Mouse (Mus musculus) CH12.LX (cell line): ENCODE results near the gene Sypl2.

Source experiments
- CTCF ChIP-seq, 2 experiments: IDR thresholded peaks in 1 of 2; conservative IDR thresholded peaks in 1 of 2; 2 replicates each; pipeline ENCODE4 v1.5.1; 2011 to 2012; ENCODE audit warnings: low read depth in 2 of 2, low read length in 2 of 2, improper control_type of control experiment in 1 of 2, inconsistent platforms in 1 of 2, mild to moderate bottlenecking in 1 of 2, moderate library complexity in 1 of 2
- EP300 ChIP-seq: IDR thresholded peaks from 2 replicates; pipeline ENCODE4 v1.6.1; 2011; ENCODE audit warnings: low read length, improper control_type of control experiment
- JUND ChIP-seq: conservative IDR thresholded peaks from 2 replicates; pipeline ENCODE4 v1.6.1; 2011; ENCODE audit warnings: low read depth, low read length, improper control_type of control experiment
- MAFK ChIP-seq: IDR thresholded peaks from 2 replicates; pipeline ENCODE4 v1.6.1; 2011; ENCODE audit warnings: low read length, improper control_type of control experiment; ENCODE audit not compliant: insufficient replicate concordance
- MEF2A ChIP-seq: IDR thresholded peaks from 2 replicates; pipeline ENCODE4 v1.6.1; 2014; ENCODE audit warnings: low read depth, mild to moderate bottlenecking, inconsistent platforms, low read length, improper control_type of control experiment, borderline replicate concordance
- MXI1 ChIP-seq: IDR thresholded peaks from 2 replicates; pipeline ENCODE4 v1.6.1; 2011; ENCODE audit warnings: mild to moderate bottlenecking, low read depth, low read length, improper control_type of control experiment
- MYC ChIP-seq: IDR thresholded peaks from 2 replicates; pipeline ENCODE4 v1.6.1; 2011; ENCODE audit warnings: low read depth, mild to moderate bottlenecking, improper control_type of control experiment, low read length
- PAX5 ChIP-seq: IDR thresholded peaks from 2 replicates; pipeline ENCODE4 v1.6.1; 2012; ENCODE audit warnings: low read length, inconsistent platforms, mixed read lengths
- POLR2A ChIP-seq: IDR thresholded peaks from 2 replicates; pipeline ENCODE4 v1.6.1; 2011; ENCODE audit warnings: low read depth, mild to moderate bottlenecking, improper control_type of control experiment, low read length
- RCOR1 ChIP-seq: conservative IDR thresholded peaks from 2 replicates; pipeline ENCODE4 v1.6.1; 2012; ENCODE audit warnings: low read depth, mild to moderate bottlenecking, inconsistent platforms, low read length, improper control_type of control experiment
- ZMIZ1 ChIP-seq: IDR thresholded peaks from 2 replicates; pipeline ENCODE4 v1.6.1; 2012; ENCODE audit warnings: low read depth, mild to moderate bottlenecking, inconsistent platforms, low read length, improper control_type of control experiment

DNA sequence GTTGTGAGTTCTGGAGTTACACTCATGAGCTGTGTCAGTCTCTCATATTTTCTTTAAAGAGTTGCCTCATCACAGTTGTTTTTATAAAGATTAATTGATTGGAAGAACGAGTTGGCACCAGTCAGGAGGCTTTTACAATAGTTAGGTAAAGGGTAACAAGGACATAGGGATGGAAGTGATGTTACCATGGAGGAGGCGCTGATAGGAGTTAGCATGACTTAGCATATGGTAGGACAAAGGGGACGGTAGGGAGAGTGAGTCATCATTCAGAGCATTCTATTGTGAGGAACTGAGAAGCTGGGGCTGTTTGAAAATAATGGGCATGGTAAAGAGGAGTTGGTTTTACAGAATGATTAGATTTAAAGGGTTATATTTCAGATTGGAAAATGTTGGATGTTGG is 32.9 kb upstream of the Sypl2 start:
- TF ChIP-seq PAX5 (no peak), EP300 (0 out of 2 replicates have a peak, but pooled peaks have one; percentile 22), RCOR1 (no peak), POLR2A (no peak), CTCF (conservative IDR thresholded peaks at IDR 0.05 in 1 of 2, IDR thresholded peaks at IDR 0.05 in 1 of 2; ENCODE audit: low read depth in 2 of 2, low read length in 2 of 2) (no peak), MEF2A (no peak), MYC (no peak), JUND (peak; percentile 62; the same call in 1 of the 2 replicates), MAFK (peak; percentile 35; the same call in 1 of the 2 replicates), ZMIZ1 (no peak), MXI1 (peak; percentile 52; the same call in 1 of the 2 replicates)
